Mouse (Mus musculus): ENCODE measurements around the gene Rpl10a. TPM values are rescaled to one million over a fixed set of nuclear protein-coding genes. Genes with fewer than 3 reads are reported as not detected.

The Rpl10a gene
- polyA plus RNA-seq, 1 experiment from 2014 or later: 616 TPM

DNA sequence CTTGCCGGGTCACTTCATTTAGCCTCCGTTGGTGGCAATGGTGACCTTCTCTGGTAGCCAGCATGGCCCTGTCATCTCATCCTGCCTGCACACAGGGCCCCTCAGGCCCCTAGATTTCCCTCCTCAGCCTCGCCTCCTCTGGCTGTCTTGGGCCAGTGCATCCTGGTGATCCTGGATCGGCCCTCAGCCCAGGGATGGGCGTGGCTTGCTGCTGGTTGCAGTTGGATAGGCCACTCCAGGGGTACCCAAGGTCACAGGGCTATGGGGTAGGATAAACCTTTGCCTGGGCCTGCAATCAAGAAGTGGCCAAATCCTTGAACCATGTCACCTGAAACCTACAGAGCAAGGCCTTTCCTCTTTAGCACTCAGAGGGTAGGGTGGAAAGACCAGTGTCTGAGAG is 41.3 kb upstream of the Rpl10a start:
- Histone ChIP-seq H3K9me3 (ENCODE audit: control insufficient read depth, low read length) (no peaks in the 10 kb centered on the region), H3K4me2 (ENCODE audit: low read depth, severe bottlenecking) (no peak overlapping the region), H3K27me3 (ENCODE audit: control insufficient read depth, insufficient read depth, low read length) (no peaks in the 10 kb centered on the region), H3K36me3 (ENCODE audit: control insufficient read depth, insufficient read depth, low read length) (peaks cover 4% of the 10 kb centered on the region; the same call in 1 of the 2 replicates), H3K27ac (replicated peaks; ENCODE audit: low read depth, low read length) (no peak overlapping the region), H3K9ac (ENCODE audit: low read length) (no peak overlapping the region), H3K4me1 (ENCODE audit: control insufficient read depth, insufficient read depth, low read length) (peaks cover 14% of the 10 kb centered on the region), H3K4me3 (ENCODE audit: low read depth, low read length) (no peak overlapping the region)
- DNase-seq (ENCODE audit: low spot score) (no peak), ATAC-seq (ENCODE audit: insufficient number of reproducible peaks, low FRiP score, low TSS enrichment, low read depth) (no peak)
- 42% methylated on average over 5 of the region's 5 CpGs for WGBS

GRCm38 (mm10) chr17:28287578-28287977 is 40.7 kb upstream of the Rpl10a start:
- ATAC-seq (ENCODE audit: insufficient number of reproducible peaks, low FRiP score, low TSS enrichment, low read depth) (no peak), DNase-seq (ENCODE audit: low spot score) (no peak)
- WGBS: 86% methylated on average over 8 of the region's 8 CpGs
- no peak overlapping the region for H3K4me2 ChIP-seq (ENCODE audit: low read depth, severe bottlenecking)
- H3K27ac ChIP-seq (replicated peaks; ENCODE audit: low read depth, low read length): no peak overlapping the region
- peaks cover 14% of the 10 kb centered on the region for H3K4me1 ChIP-seq (ENCODE audit: control insufficient read depth, insufficient read depth, low read length)
- H3K27me3 ChIP-seq (ENCODE audit: control insufficient read depth, insufficient read depth, low read length): no peaks in the 10 kb centered on the region
- H3K36me3 ChIP-seq (ENCODE audit: control insufficient read depth, insufficient read depth, low read length): peaks cover 4% of the 10 kb centered on the region; the same call in 1 of the 2 replicates
- H3K9me3 ChIP-seq (ENCODE audit: control insufficient read depth, low read length): no peaks in the 10 kb centered on the region
- H3K9ac ChIP-seq (ENCODE audit: low read length): no peak overlapping the region
- H3K4me3 ChIP-seq (ENCODE audit: low read depth, low read length): no peak overlapping the region

- no peak overlapping the region for H3K4me2 ChIP-seq (ENCODE audit: low read depth, severe bottlenecking)
Measured at GRCm38 (mm10) chr17:28287980-28288379, 40.3 kb upstream of the Rpl10a start.

GRCm38 (mm10) chr17:28290262-28290661 is 38.0 kb upstream of the Rpl10a start:
- no peak overlapping the region for H3K4me3 ChIP-seq (ENCODE audit: low read depth, low read length)
- no peak overlapping the region for H3K9ac ChIP-seq (ENCODE audit: low read length)
- no peak overlapping the region for H3K27ac ChIP-seq (replicated peaks; ENCODE audit: low read depth, low read length)
- DNase-seq (ENCODE audit: low spot score) (no peak), ATAC-seq (ENCODE audit: insufficient number of reproducible peaks, low FRiP score, low TSS enrichment, low read depth) (no peak)
- H3K36me3 ChIP-seq (ENCODE audit: control insufficient read depth, insufficient read depth, low read length): peaks cover 4% of the 10 kb centered on the region; the same call in 1 of the 2 replicates
- no peaks in the 10 kb centered on the region for H3K9me3 ChIP-seq (ENCODE audit: control insufficient read depth, low read length)
- peaks cover 8% of the 10 kb centered on the region; the same call in 1 of the 2 replicates for H3K4me1 ChIP-seq (ENCODE audit: control insufficient read depth, insufficient read depth, low read length)
- no peaks in the 10 kb centered on the region for H3K27me3 ChIP-seq (ENCODE audit: control insufficient read depth, insufficient read depth, low read length)
- no peak overlapping the region for H3K4me2 ChIP-seq (ENCODE audit: low read depth, severe bottlenecking)
- 75% methylated on average over 3 of the region's 3 CpGs for WGBS

More at GRCm38 (mm10) chr17:28287980-28288379, 40.3 kb upstream of the Rpl10a start:
- H3K4me1 ChIP-seq (ENCODE audit: control insufficient read depth, insufficient read depth, low read length): peaks cover 9% of the 10 kb centered on the region
- H3K9me3 ChIP-seq (ENCODE audit: control insufficient read depth, low read length): no peaks in the 10 kb centered on the region
- 69% methylated on average over 5 of the region's 5 CpGs for WGBS
- no peak overlapping the region for H3K4me3 ChIP-seq (ENCODE audit: low read depth, low read length)
- DNase-seq (ENCODE audit: low spot score) (no peak), ATAC-seq (ENCODE audit: insufficient number of reproducible peaks, low FRiP score, low TSS enrichment, low read depth) (no peak)
- no peak overlapping the region for H3K9ac ChIP-seq (ENCODE audit: low read length)
- H3K27ac ChIP-seq (replicated peaks; ENCODE audit: low read depth, low read length): no peak overlapping the region
- H3K27me3 ChIP-seq (ENCODE audit: control insufficient read depth, insufficient read depth, low read length): no peaks in the 10 kb centered on the region
- peaks cover 4% of the 10 kb centered on the region; the same call in 1 of the 2 replicates for H3K36me3 ChIP-seq (ENCODE audit: control insufficient read depth, insufficient read depth, low read length)

GRCm38 (mm10) chr17:28290671-28291070 is 37.6 kb upstream of the Rpl10a start:
- H3K27me3 ChIP-seq (ENCODE audit: control insufficient read depth, insufficient read depth, low read length): no peaks in the 10 kb centered on the region
- H3K9me3 ChIP-seq (ENCODE audit: control insufficient read depth, low read length): no peaks in the 10 kb centered on the region
- no peak overlapping the region for H3K27ac ChIP-seq (replicated peaks; ENCODE audit: low read depth, low read length)
- 88% methylated on average over 11 of the region's 11 CpGs for WGBS
- DNase-seq (ENCODE audit: low spot score) (no peak), ATAC-seq (ENCODE audit: insufficient number of reproducible peaks, low FRiP score, low TSS enrichment, low read depth) (no peak)
- no peak overlapping the region for H3K4me3 ChIP-seq (ENCODE audit: low read depth, low read length)
- peaks cover 8% of the 10 kb centered on the region; the same call in 1 of the 2 replicates for H3K4me1 ChIP-seq (ENCODE audit: control insufficient read depth, insufficient read depth, low read length)
- peaks cover 4% of the 10 kb centered on the region; the same call in 1 of the 2 replicates for H3K36me3 ChIP-seq (ENCODE audit: control insufficient read depth, insufficient read depth, low read length)
- no peak overlapping the region for H3K4me2 ChIP-seq (ENCODE audit: low read depth, severe bottlenecking)
- H3K9ac ChIP-seq (ENCODE audit: low read length): no peak overlapping the region

GRCm38 (mm10) chr17:28291346-28291745 is 36.9 kb upstream of the Rpl10a start:
- 80% methylated on average over 7 of the region's 7 CpGs for WGBS
- Histone ChIP-seq H3K4me1 (ENCODE audit: control insufficient read depth, insufficient read depth, low read length) (peaks cover 5% of the 10 kb centered on the region; the same call in 1 of the 2 replicates), H3K9ac (ENCODE audit: low read length) (no peak overlapping the region)

DNA sequence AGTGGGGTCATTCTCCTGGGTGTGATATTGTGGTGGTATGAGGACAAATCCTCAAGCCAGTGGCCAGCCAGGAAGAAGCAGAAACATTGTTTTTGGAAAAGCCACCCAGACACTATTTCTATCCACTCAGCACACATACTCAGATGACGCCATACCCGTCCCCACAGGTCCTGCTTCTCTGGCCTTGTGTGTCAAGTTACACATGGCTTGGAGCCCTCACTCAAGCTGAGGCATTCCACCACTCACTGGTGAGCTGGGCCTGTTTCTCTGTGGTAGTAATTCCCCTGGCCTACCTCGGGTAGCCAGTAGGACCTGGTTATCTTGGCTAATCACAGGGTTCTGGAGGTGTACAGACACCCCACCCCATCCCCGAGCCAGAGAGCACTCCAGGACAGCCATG is 34.6 kb upstream of the Rpl10a start:
- H3K27me3 ChIP-seq (ENCODE audit: control insufficient read depth, insufficient read depth, low read length): no peaks in the 10 kb centered on the region
- H3K4me3 ChIP-seq (ENCODE audit: low read depth, low read length): no peak overlapping the region
- H3K9ac ChIP-seq (ENCODE audit: low read length): no peak overlapping the region
- peaks cover 5% of the 10 kb centered on the region; the same call in 1 of the 2 replicates for H3K4me1 ChIP-seq (ENCODE audit: control insufficient read depth, insufficient read depth, low read length)
- H3K36me3 ChIP-seq (ENCODE audit: control insufficient read depth, insufficient read depth, low read length): peaks cover 2% of the 10 kb centered on the region; the same call in 1 of the 2 replicates
- 63% methylated on average over 4 of the region's 4 CpGs for WGBS
- H3K27ac ChIP-seq (replicated peaks; ENCODE audit: low read depth, low read length): no peak overlapping the region
- no peak overlapping the region for H3K4me2 ChIP-seq (ENCODE audit: low read depth, severe bottlenecking)
- no peak for ATAC-seq (ENCODE audit: insufficient number of reproducible peaks, low FRiP score, low TSS enrichment, low read depth)
- no peak for DNase-seq (ENCODE audit: low spot score)
- no peaks in the 10 kb centered on the region for H3K9me3 ChIP-seq (ENCODE audit: control insufficient read depth, low read length)

More at GRCm38 (mm10) chr17:28291346-28291745, 36.9 kb upstream of the Rpl10a start:
- peaks cover 4% of the 10 kb centered on the region; the same call in 1 of the 2 replicates for H3K36me3 ChIP-seq (ENCODE audit: control insufficient read depth, insufficient read depth, low read length)
- H3K9me3 ChIP-seq (ENCODE audit: control insufficient read depth, low read length): no peaks in the 10 kb centered on the region
- H3K27me3 ChIP-seq (ENCODE audit: control insufficient read depth, insufficient read depth, low read length): no peaks in the 10 kb centered on the region
- no peak for ATAC-seq (ENCODE audit: insufficient number of reproducible peaks, low FRiP score, low TSS enrichment, low read depth)
- H3K27ac ChIP-seq (replicated peaks; ENCODE audit: low read depth, low read length): no peak overlapping the region
- H3K4me2 ChIP-seq (ENCODE audit: low read depth, severe bottlenecking): no peak overlapping the region
- H3K4me3 ChIP-seq (ENCODE audit: low read depth, low read length): no peak overlapping the region
- no peak for DNase-seq (ENCODE audit: low spot score)

DNA sequence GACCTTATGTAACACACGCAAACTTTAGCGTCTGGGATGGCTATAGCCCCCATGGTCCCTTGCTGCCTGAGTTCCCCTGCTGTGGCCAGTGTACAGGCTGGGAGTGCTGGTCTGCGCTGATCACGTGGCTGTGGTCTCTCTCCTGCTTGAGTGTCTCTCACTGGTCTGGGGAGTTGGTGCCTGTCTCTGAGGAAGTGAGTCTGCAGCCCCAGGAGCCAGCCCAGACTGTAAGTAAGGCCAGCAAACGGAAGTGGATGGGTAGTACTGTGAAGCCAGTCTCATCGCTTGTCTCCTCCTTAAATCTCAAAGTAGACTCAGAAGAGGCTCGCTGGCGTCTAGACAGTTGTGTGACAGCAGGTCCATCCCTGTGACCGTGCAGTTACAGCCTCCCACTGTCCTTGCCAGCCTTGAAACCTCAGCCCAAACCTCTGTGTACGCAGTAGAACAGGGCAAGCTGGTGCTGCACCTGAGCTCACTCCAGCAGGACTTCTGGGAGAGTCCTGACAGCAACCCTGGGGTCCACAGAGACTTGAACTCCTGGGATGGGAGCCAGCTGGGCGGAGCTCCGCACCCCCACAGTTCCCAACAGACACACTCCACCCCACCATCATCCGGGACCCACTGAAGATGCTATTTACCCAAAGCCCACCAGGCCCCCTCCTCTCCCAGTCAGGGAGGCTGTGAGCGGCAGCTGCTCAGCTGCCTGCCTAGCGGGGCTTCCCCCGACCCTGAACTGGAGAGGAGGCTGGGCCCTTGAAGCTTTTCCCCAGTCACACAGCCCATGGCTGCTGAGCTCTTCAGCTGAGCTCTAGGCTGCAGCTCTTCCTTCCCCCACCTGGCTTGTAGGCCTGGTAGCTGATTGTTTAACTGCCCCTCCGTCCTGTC is 33.6 kb upstream of the Rpl10a start:
- no peak overlapping the region for H3K4me2 ChIP-seq (ENCODE audit: low read depth, severe bottlenecking)
- no peak overlapping the region for H3K27ac ChIP-seq (replicated peaks; ENCODE audit: low read depth, low read length)
- no peaks in the 10 kb centered on the region for H3K9me3 ChIP-seq (ENCODE audit: control insufficient read depth, low read length)
- ATAC-seq (ENCODE audit: insufficient number of reproducible peaks, low FRiP score, low TSS enrichment, low read depth): no peak
- no peak overlapping the region for H3K9ac ChIP-seq (ENCODE audit: low read length)
- no peak overlapping the region for H3K4me3 ChIP-seq (ENCODE audit: low read depth, low read length)
- peaks cover 13% of the 10 kb centered on the region for H3K4me1 ChIP-seq (ENCODE audit: control insufficient read depth, insufficient read depth, low read length)
- peaks cover 2% of the 10 kb centered on the region; the same call in 1 of the 2 replicates for H3K36me3 ChIP-seq (ENCODE audit: control insufficient read depth, insufficient read depth, low read length)
- no peak for DNase-seq (ENCODE audit: low spot score)
- H3K27me3 ChIP-seq (ENCODE audit: control insufficient read depth, insufficient read depth, low read length): no peaks in the 10 kb centered on the region
- WGBS: 75% methylated on average over 17 of the region's 17 CpGs

Measured in limb, embryonic 11.5 days (tissue).